8 mouse cellular contexts compared by ENCODE assay signal in the genomic region with DNA sequence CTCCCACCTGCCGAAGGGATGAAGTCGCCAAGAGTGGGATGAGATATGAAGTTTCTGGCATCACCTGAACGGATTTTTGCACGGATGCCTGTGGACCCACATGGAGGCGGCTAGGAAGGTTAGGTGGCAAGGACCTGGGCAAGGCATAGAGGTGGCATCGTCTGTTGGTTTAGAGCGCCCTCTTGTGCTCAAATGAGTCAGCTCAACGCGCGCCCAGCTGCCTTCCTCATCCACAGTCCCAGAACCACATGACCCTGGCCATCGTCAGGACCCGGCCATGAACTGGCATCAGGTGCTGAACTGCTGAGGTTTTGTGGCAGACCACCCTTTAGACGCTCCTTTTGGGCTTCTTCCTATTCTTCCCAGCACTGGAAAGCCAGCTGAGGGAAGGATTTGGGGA. TPM values are rescaled to one million over a fixed set of nuclear protein-coding genes. Genes with fewer than 3 reads are reported as not detected.
DNase-seq lines count a peak whose midpoint lies in the region.
"Had no signal": no experiment of that assay in that cellular context is flagged by ENCODE, and none has a peak within 500 bp of the region (broad histone marks: within the 10 kb centered on the region; RNA-seq: fewer than 3 reads in every experiment).

No protein-coding gene starts in this region.

- peak overlapping the region; percentile 88 for H3K27ac ChIP-seq in forebrain, embryonic 10.5 days
- peak overlapping the region; percentile 87 for H3K27ac ChIP-seq in hindbrain, embryonic 10.5 days
- H3K27ac ChIP-seq: limb, embryonic 15.5 days had no signal

- 2% methylated on average over 13 of the region's 13 CpGs for WGBS in forebrain, embryonic 10.5 days
- 1% methylated on average over 13 of the region's 13 CpGs for WGBS in hindbrain, embryonic 10.5 days

- peak overlapping the region; percentile 25; the same call in 1 of the 2 replicates for H3K4me3 ChIP-seq in forebrain, embryonic 10.5 days
- H3K4me3 ChIP-seq in hindbrain, embryonic 10.5 days = peak overlapping the region; percentile 16; the same call in 1 of the 2 replicates
- H3K4me3 ChIP-seq: limb, embryonic 15.5 days had no signal

- H3K4me1 ChIP-seq in forebrain, embryonic 10.5 days = peaks cover 78% of the 10 kb centered on the region
- peaks cover 68% of the 10 kb centered on the region for H3K4me1 ChIP-seq in hindbrain, embryonic 10.5 days (replicated peaks)

- DNase-seq in MEL-GATA-1-ER (ENCODE audit: extremely low read depth, low read depth) = peak; percentile 39
- DNase-seq in brain, adult 2 months (ENCODE audit: low read depth, low spot score) = peak; percentile 89
- peak; percentile 84 for DNase-seq in forebrain, embryonic 10.5 days (ENCODE audit: extremely low spot score, low spot score)
- peak; percentile 85 for DNase-seq in hindbrain, embryonic 10.5 days (ENCODE audit: low spot score)
- peak; percentile 70 for DNase-seq in layer of hippocampus, adult 9-11 months
- DNase-seq in lung, postnatal 36 days = peak; percentile 87
- peak; percentile 79 for DNase-seq in right cerebral cortex, postnatal 14 days

- no peaks in the 10 kb centered on the region for H3K9me3 ChIP-seq in forebrain, embryonic 10.5 days
- H3K9me3 ChIP-seq in hindbrain, embryonic 10.5 days = no peaks in the 10 kb centered on the region
- H3K9me3 ChIP-seq: limb, embryonic 15.5 days had no signal

- H3K27me3 ChIP-seq in forebrain, embryonic 10.5 days (ENCODE audit: poor library complexity, severe bottlenecking) = peaks cover 100% of the 10 kb centered on the region
- peaks cover 100% of the 10 kb centered on the region for H3K27me3 ChIP-seq in hindbrain, embryonic 10.5 days (ENCODE audit: insufficient read depth, poor library complexity, severe bottlenecking)

- H3K36me3 ChIP-seq in forebrain, embryonic 10.5 days (replicated peaks) = no peaks in the 10 kb centered on the region
- H3K36me3 ChIP-seq in hindbrain, embryonic 10.5 days = no peaks in the 10 kb centered on the region
- H3K36me3 ChIP-seq: limb, embryonic 15.5 days had no signal

RNA-seq across cellular contexts. Expression of gene Rhbg, which starts 12.0 kb away (rescaled TPM):
- 0.37 and 0.38 TPM in 2 replicates for polyA plus RNA-seq in forebrain, embryonic 10.5 days (2016; fragmentation: Nextera tagmentation; extraction: Ambion mirVana)
- not detected in 2 replicates for polyA plus RNA-seq in hindbrain, embryonic 10.5 days (2016; fragmentation: Nextera tagmentation; extraction: Ambion mirVana)

RNA-seq across cellular contexts. Expression of gene Gm38392, which starts 44.5 kb away (rescaled TPM):
- 0.14 TPM in 1 of 2 replicates, not detected in the other for polyA plus RNA-seq in forebrain, embryonic 10.5 days (2016; fragmentation: Nextera tagmentation; extraction: Ambion mirVana)
- not detected in 2 replicates for polyA plus RNA-seq in hindbrain, embryonic 10.5 days (2016; fragmentation: Nextera tagmentation; extraction: Ambion mirVana)

RNA-seq across cellular contexts. Expression of gene Tsacc, which starts 54.3 kb away (rescaled TPM):
- polyA plus RNA-seq in forebrain, embryonic 10.5 days (2016; fragmentation: Nextera tagmentation; extraction: Ambion mirVana) = 14.3 TPM in 2 replicates
- 14.4 and 15.4 TPM in 2 replicates for polyA plus RNA-seq in hindbrain, embryonic 10.5 days (2016; fragmentation: Nextera tagmentation; extraction: Ambion mirVana)

RNA-seq across cellular contexts. Expression of gene Cct3, which starts 54.4 kb away (rescaled TPM):
- polyA plus RNA-seq in forebrain, embryonic 10.5 days (2016; fragmentation: Nextera tagmentation; extraction: Ambion mirVana) = 874 and 908 TPM in 2 replicates
- polyA plus RNA-seq in hindbrain, embryonic 10.5 days (2016; fragmentation: Nextera tagmentation; extraction: Ambion mirVana) = 755 and 805 TPM in 2 replicates

Comparison
In these comparisons a context has a peak if more than half of its experiments do, and no peak if none do; other contexts are left out.
1. Peak in every context shown above with its lines: DNase-seq, H3K4me3 ChIP-seq and H3K27ac ChIP-seq.
2. DNase-seq: peak in every context shown above with its lines; median percentile 89 in brain, adult 2 months; 87 in lung, postnatal 36 days; 85 in hindbrain, embryonic 10.5 days; 84 in forebrain, embryonic 10.5 days; 79 in right cerebral cortex, postnatal 14 days; 70 in layer of hippocampus, adult 9-11 months; 39 in MEL-GATA-1-ER.